Mouse (Mus musculus) gastrocnemius, postnatal 10 days (tissue): ENCODE measurements at regions not wholly inside any gene's neighbourhood (a gene's known extent, or its start where the extent isn't known, plus 50 kb on each side); places are given as distances from the start of the nearest gene placed in this dataset.
"Not testable (repeated sequence)": the region's sequence is repeated elsewhere in the genome, so short reads cannot be mapped to it uniquely, and the experiment has no call there.

ENCODE experiments used
- DNase-seq: peaks from one replicate; pipeline ENCODE4 v3.0.0; 2021; ENCODE audit warnings: mixed read lengths

- DNase-seq, result no peak
Observed at GRCm38 (mm10) chr8:34703351-34703750, 591.8 kb upstream of the Gm10131 start.

- DNase-seq, result no peak
Observed at GRCm38 (mm10) chr8:34702806-34703205, 591.3 kb upstream of the Gm10131 start.

- no peak for DNase-seq
Observed at GRCm38 (mm10) chr8:34699015-34699414, 587.5 kb upstream of the Gm10131 start.

- DNase-seq, result no peak
Observed at GRCm38 (mm10) chr8:34696365-34696764, 584.8 kb upstream of the Gm10131 start.

GRCm38 (mm10) chr8:34692606-34693005, 581.1 kb upstream of the Gm10131 start:
- DNase-seq, result no peak

- no peak for DNase-seq
Observed at GRCm38 (mm10) chr8:34691776-34692175, 580.2 kb upstream of the Gm10131 start.

- DNase-seq, result no peak
Observed at GRCm38 (mm10) chr8:34689825-34690493, 578.4 kb upstream of the Gm10131 start.

- DNase-seq, result no peak
Observed at GRCm38 (mm10) chr8:34689049-34689824, 577.7 kb upstream of the Gm10131 start.

- DNase-seq, result no peak
Observed at GRCm38 (mm10) chr8:34688396-34689048, 577.0 kb upstream of the Gm10131 start.

GRCm38 (mm10) chr8:34686371-34686770, 574.8 kb upstream of the Gm10131 start:
- DNase-seq, result no peak

GRCm38 (mm10) chr8:34684683-34685082, 573.1 kb upstream of the Gm10131 start:
- DNase-seq, result no peak

- DNase-seq, result no peak
Observed at GRCm38 (mm10) chr8:34683173-34683572, 571.6 kb upstream of the Gm10131 start.

- no peak for DNase-seq
Observed at GRCm38 (mm10) chr8:34682221-34682620, 570.7 kb upstream of the Gm10131 start.

GRCm38 (mm10) chr8:34679565-34680291, 568.2 kb upstream of the Gm10131 start:
- DNase-seq, result peak; percentile 50

- DNase-seq, result no peak
Observed at GRCm38 (mm10) chr8:34678879-34679278, 567.3 kb upstream of the Gm10131 start.

- DNase-seq, result no peak
Observed at GRCm38 (mm10) chr8:34671716-34672115, 560.2 kb upstream of the Gm10131 start.

GRCm38 (mm10) chr8:34670930-34671715, 559.6 kb upstream of the Gm10131 start:
- DNase-seq, result no peak

GRCm38 (mm10) chr8:34669146-34669545, 557.6 kb upstream of the Gm10131 start:
- DNase-seq, result no peak

GRCm38 (mm10) chr8:34664429-34664828, 552.9 kb upstream of the Gm10131 start:
- DNase-seq, result no peak

- DNase-seq, result no peak
Observed at GRCm38 (mm10) chr8:34662532-34662931, 551.0 kb upstream of the Gm10131 start.

GRCm38 (mm10) chr8:34651750-34652149, 540.2 kb upstream of the Gm10131 start:
- no peak for DNase-seq

- not testable (repeated sequence) for DNase-seq
Observed at GRCm38 (mm10) chr8:34628221-34628620, 516.7 kb upstream of the Gm10131 start.
